Mouse (Mus musculus) kidney, adult 2 months (tissue): ENCODE data around the gene Fat1.

Experiments
- CTCF ChIP-seq: fragments of 200-500 bp; conservative IDR thresholded peaks from 2 replicates; pipeline ENCODE4 v1.5.1; 2011; ENCODE audit warnings: low read depth, mild to moderate bottlenecking, control low read depth, low read length, moderate library complexity, mixed read lengths; ENCODE audit not compliant: insufficient read depth, insufficient read length
- POLR2A ChIP-seq: fragments of 200-500 bp; IDR thresholded peaks from one replicate; pipeline ENCODE4 v1.6.1; 2011; ENCODE audit warnings: low read depth, low read length, control low read depth

GRCm38 (mm10) chr8:45064197-45064869 is 129.1 kb downstream of the Fat1 start:
- TF ChIP-seq POLR2A: no peak
- no peak for TF ChIP-seq CTCF
